Mouse (Mus musculus) thymus, postnatal 10 days (tissue): Measurements from ENCODE around the gene Olfr332.
"Not testable (repeated sequence)": the region's sequence is repeated elsewhere in the genome, so short reads cannot be mapped to it uniquely, and the experiment has no call there.

ENCODE experiments used
- DNase-seq, 2 experiments: peaks; one replicate each; pipeline ENCODE4 v3.0.0; 2021; ENCODE audit warnings: low spot score in 2 of 2

The Olfr332 gene

DNA sequence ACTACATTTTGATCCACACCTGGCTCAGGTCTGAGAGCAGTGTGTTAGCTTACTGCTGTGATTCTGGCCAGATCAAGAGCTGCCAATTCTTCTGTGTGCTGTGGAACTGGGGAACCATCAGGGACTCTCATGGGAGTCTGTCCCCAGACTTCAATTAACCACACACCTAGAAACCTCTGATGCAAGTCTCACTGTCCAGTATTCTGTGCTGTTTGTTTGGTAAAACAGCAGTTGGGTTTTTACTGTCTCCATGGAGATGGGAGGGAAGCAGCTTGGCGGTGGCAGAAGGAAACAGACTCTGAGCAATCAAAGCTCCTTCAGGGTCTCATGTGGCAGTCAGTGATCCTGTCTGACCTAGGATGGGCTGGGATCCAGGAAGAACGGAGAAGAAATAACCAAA, at the start of gene Olfr332:
Gene Olfr332 (minus strand): TSS at position 101 of the 400 bp plus-strand sequence.
- no peak for DNase-seq

DNA sequence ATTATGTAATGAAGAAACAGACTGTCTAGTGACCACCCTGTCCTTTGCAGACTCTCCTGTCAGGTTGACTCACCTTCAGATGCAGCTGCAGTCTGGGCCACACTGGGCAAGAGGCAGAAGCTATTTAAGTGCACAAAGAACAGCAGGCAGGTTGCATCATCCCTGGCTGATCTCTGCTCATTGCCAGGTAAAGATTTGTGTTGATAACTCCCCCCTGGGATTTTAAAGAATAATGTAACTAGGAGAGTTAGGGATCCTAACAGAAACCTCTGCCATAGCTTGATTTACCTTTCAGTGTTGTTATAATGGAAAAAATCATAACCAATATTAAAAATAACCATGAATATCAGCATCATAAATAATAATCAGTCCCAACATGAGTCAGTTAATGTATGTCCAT, 42.4 kb upstream of the Olfr332 start, which contains the start of gene Olfr330:
Gene Olfr330 (minus strand): TSS at position 101 of the 400 bp plus-strand sequence.
- DNase-seq = not testable (repeated sequence)

DNA sequence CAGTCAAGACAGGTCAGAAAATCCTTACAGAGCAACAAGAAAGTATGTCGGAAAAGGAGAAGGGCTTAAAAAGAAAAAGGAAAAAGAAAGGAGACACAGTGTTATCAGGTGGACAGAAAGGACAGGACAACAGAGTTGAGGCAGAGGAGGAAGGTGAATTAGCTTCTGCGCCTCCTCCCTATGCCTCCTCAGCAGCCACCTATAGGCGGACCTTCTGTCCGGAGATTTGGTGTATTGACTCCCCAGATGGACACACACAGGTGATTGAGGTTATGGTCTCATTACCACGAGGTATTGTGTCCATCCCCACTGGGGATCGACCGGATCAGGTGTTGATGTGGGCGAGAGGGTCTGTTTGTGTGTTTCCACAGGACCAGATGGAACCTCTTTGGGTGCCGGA, 27.4 kb upstream of the Olfr332 start:
- DNase-seq = peak; percentile 17 to 28

DNA sequence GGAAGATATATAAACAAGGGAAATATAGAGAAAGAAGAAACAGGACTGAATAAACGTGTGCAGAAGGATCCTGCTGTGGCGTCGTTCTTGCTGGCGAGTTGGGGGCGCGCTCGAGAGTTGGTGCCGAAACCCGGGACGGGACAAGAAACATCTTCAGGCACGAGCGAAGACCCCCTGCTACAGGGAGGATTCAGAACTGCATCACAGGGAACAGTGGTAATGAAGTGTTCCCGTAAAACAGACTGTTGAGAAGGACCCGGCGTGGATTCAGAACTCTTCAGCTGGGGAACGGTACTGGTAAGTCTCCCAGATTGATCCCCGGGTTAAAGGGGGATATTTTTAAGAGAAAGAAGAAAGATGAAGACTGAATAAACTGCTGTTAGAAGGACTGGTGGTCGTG, 26.6 kb upstream of the Olfr332 start:
- peak; percentile 75 to 76 for DNase-seq

DNA sequence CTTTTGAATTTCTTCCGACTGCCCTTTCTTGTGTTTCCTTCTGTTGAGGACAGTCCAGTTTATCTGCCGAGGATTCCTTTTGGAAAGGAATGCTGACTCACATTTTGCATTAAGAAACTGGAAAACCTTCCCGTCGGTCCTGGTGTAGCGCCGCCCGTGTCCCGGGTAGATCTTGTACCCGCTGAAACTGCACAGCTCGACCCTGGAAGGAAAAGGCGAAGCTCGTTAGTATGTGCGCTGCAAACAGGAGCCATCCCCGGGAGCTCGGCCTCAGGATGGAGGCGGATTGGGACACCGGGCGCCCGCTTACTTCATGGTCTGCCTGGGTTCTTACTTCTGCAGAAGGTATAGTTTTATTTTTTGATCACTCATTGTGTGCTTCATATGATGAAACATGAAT, 16.7 kb upstream of the Olfr332 start:
- DNase-seq = not testable (repeated sequence)

DNA sequence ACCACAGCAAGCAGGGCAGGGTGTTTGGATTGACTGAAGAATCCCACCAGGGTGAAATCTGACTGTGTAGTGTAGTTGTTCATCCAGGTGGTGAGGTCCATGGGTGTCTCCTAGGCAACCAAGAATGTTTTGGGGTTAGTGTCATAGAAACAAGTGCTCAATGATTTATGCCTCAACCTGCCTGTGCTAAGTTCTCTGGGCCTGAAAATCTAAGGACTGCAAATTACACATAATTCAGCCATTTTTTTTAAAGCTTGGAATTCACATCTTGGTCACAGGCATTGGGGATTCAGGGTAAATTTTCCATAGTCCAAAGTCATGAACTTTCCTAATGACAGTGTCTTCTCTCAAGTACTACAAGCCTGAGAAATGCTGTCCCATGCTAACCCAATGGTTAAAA, 10.1 kb upstream of the Olfr332 start, which contains the start of gene Olfr331:
Gene Olfr331 (minus strand): TSS at position 101 of the 400 bp plus-strand sequence.
- not testable (repeated sequence) for DNase-seq

DNA sequence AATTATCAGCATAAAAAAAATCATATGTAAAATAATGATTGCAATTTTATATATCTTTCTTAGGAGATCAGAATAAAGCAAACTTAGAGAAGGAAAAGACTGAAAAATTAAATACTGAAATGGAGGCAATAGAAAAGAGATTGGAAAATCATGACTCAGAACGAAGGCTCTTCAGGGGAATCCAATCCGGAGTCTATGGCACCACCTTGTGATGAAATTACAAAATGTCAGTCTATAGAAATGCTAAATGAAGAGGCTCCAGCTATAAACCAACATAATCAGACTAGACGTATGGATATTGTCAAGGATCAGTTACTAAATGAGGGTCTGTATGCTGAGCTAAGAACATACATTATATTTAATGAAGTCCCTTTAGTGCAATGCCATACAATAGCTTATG, 6.9 kb upstream of the Olfr332 start:
- no peak for DNase-seq

DNA sequence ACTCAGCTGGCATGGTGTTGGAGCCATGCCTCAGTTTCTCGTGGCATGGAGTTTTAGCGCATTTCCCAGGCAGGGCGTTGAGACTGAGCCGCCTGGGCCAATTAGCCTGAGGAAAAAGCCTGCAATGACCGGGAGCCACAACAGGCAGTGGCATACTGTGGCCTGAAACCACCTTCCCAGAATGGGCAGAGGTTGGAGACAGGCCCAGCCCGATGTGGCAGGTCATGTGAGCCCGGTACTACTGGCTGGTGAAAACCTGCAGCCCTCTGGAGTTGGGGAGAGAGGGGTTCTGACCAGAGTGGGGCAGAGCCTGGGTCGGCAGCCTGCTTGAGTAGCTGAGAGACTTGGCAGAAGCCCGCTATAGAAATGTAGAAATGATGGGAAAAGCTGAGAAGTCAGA, 6.4 kb upstream of the Olfr332 start:
- no peak for DNase-seq

DNA sequence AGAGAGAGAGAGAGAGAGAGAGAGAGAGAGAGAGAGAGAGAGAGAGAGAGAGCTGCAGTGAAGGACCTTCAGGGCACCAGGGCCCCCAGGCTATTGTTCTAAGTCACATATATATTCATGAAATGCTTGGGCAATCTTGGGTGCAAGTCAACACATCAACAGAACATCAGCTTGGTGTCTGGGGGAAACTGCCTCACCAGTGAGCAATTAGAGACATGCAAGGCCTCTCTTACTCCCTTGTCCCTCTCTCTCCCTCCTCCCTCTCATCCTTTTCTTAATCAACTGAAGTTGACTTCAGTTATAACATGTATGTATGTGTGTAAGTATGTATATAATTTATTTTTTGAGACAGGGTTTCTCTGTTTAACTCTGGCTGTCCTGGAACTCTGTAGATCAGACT, 30.2 kb downstream of the Olfr332 start, which contains the start of gene Olfr30:
Gene Olfr30 (minus strand): TSS at position 101 of the 400 bp plus-strand sequence.
- DNase-seq = no peak

DNA sequence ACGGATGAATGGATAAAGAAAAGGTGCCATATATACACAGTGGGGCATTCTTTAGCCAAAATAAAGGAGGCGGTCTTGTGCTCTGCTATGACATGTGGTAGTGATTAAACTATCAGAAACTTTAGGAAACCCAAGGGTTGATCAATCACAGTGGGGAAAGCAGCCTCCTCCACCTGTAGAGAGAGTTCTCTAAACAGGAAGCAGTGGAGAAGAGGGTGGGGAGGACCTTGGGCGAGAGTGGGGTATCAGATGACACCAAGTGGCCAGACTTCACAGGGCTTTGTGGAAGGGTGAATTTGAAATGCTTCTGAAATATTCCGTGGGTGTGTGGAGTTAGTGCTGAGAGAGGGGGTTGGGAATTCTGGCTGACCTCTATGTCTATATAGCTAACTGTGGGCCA, 38.8 kb downstream of the Olfr332 start:
- no peak for DNase-seq

DNA sequence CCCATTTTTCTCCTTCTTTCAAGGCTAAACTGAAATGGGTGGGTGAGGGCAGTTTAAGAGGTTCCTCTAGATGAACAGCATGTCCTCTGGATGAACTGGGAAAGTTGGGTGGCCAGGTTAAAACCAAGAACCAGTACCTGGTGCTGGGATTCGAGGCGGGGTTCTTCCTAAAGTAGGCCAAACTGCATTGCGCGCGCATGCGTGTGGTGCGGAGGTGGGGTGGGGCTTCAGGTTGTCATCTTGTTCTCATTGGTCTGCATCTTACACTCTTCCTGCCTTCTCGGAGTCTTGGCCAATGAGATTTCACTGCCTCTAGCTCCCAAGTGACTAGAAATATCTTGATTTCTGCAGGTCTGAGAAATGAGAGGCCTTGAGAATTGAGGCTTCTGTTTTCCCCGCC, 39.6 kb downstream of the Olfr332 start, which contains the start of gene Lypd9:
Gene Lypd9 (minus strand): TSS at position 165 of the 400 bp plus-strand sequence.
- DNase-seq = no peak
